Mouse (Mus musculus): ENCODE results near the gene Ahnak.
"Not testable (repeated sequence)": the region's sequence is repeated elsewhere in the genome, so short reads cannot be mapped to it uniquely, and the experiment has no call there.

The Ahnak gene

DNA sequence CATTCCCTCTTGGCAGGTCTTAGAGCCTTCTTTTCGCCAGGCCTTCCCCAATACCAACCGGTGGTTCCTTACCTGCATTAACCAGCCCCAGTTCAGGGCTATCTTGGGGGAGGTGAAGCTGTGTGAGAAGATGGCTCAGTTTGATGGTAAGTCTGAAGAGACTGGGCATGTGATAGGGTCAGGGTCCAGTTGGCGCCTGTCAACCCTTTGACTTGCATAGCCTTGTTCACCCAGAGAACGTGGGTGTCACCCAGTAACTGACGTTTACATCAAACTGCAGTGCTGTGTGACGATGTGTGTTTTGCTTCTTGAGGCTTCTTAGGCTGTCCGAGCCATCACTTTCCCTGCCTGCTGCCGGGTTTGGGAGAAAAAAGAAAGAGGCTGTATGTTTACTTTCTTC, 16.6 kb upstream of the Ahnak start:
- DNase-seq (ENCODE audit: low read depth), result not testable (repeated sequence)

DNA sequence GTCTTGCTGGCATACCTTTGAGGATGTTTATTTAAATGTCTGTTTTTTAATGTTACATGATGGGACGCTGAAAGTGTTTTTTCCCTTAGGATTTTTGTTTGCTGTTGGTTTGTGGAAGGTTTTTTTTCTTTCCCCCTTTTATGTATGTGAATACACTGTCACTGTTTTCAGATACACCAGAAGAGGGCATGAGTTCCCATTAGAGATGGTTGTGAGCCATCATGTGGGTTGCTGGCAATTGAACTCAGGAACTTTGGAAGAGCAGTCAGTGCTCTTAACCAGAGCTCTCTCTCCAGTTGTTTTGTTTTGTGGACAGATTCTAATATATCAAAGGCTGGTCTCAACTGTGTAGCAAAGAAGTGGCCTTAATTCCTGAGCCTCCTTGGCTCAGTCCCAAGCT, 14.4 kb upstream of the Ahnak start:
- no peak for DNase-seq (ENCODE audit: low read depth)

DNA sequence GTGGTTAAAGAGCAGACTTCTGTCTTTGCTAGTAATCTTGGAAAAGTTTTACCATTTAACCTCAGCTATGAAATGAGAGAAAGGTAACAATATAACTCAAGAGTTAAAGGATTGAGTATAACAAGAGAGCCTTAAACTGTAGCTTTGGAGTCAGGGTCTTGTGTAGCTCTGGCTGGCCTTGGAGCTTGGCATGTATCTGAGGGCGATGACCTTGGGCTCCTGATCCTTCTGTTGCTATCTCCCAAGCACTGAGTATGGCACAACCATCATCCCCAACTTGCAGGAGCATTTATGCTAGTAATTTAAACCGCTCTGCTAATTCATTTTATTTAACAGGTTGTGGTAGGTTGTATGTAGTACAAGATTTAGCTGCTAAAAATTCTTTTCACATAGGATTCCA, 13.6 kb upstream of the Ahnak start:
- DNase-seq (ENCODE audit: low read depth), result no peak

DNA sequence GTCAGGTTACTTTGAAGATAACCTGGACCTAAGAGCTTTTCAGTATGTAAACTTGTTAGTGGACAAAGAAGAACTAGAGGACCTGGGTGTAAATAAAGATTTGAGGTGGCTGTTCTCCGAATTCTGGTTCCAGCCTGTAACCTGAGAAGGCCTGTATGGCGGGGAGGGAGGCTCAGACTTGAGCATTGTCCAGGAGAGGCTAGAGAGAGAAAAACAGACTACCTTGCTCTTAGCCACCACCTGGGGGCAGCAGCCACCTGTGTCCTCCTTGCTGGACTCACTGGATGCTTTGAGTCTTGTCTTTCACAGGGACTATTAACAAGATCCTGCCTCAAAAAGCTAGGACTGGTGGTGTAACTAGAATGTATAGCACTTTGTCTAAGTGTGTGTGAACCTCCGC, 12.5 kb upstream of the Ahnak start:
- peak; percentile 88 for DNase-seq (ENCODE audit: low read depth)

DNA sequence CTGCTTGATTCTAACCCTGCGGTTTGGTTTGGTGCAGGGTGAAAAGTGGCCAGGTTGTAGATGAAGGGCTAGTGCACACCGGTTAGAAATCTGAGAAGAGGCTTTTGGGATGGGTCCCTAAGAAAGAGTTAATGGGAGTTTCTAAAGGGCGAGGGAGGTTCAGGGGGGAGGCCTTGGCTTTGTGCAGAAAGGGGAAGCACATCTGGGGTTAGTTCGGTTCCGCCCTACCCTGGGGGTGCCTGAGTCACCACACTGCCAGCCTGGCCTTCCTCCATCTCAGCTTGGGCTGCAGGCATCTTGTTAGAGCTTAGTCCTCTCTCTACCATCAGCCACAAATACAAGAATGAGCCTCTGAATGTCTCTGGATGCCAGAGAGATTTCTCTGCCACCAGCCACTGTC, 8.3 kb upstream of the Ahnak start:
- peak; percentile 67 for DNase-seq (ENCODE audit: low read depth)

DNA sequence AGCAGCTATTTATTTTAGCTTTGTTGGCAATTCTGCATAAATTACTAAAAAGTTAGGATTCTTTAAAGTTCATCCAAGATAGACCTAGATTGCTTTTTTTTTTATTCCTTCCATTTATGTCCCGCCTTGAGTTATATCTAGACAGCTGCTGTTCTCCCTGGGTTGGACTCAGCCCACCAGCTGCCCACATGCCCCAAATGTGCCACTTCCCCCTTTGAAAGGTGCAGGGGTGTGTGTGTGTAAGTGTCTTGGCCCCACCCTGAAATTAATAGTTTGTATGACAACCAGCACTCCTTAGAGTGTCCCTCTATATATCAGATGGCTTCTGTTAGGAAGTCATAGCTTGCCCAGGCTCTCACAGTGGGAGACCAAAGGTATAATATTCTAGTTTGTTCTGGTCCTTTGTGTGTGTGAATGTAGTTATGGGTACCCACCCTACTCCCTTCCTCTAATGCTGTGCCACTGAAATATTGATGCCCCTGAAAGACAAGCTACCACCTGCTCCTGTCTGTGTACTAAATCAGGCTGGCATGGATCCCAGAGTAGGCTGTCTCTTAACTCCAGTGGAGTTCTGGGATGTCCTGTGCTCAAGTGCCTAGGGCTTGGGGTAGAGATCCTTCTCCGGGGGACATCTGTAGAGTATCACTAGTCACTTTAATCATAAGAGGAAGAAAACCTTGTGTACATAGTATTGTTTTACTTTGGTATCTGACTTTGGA, 7.5 kb upstream of the Ahnak start:
- DNase-seq (ENCODE audit: low read depth), result peak; percentile 21

DNA sequence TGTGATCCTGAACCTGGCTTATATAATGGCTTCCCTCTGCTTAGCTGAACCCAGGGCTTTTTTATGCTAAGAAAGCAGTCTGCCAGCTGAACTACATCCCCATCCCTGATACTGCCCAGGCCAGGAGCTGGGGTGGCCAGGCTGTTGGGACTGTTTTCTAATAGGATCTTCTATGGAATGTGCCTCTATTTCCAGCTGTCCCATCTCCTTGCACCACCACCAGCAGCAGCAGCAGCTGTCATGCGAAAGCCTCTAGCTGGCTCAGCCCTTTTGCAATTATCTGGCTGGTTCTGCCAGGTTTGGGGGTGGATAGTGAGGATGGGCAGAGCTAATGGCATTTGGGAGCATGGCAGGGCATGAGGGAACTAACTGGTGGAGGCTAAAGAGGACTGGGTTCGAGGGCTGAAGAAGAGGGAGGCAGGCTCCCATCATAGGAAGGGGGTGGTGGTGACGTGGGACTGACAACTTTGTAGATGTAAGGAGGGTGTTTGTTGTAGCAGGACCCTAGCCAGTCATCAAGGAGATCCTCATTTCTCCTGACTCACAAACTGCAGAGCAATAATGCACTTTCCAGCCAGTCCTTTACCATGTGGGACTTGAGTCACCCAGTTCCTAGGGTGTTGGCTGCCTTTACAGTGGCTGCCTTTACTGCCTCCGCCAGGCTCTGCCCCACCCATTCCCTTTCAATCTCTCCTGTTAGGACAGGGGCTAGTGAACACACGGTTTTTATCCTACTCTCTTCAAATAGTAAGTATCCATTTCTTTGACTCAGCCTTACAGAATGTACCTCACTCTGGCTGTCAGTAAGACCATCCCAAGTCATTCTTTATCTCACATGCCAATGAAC, 6.6 kb upstream of the Ahnak start:
- no peak for DNase-seq (ENCODE audit: low read depth)

DNA sequence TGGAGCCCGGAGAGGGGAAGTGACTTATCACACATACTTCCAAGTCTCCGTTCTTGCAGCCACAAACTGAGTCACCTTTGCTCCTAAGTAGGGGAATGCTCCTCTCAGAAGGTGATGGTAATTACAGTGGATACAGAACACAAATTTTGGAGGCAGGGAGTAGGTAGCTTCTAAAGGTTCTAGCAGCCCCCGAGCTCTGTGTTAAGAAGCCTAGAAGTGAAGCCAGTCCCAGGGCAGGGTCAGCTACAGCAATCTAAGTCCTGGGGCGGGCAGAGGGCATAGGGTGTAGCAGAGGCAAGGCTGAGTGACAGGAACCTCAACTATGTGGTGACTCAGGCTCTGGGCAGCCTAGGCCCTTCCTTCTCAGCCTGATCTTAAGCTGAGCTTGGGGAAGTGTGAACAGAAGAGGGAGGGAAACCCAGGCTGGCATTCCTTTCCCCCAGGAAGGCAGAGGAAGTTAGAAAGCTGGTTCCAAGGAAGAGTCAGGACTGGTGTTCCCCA, 5.9 kb upstream of the Ahnak start:
- peak; percentile 68 for DNase-seq (ENCODE audit: low read depth)

DNA sequence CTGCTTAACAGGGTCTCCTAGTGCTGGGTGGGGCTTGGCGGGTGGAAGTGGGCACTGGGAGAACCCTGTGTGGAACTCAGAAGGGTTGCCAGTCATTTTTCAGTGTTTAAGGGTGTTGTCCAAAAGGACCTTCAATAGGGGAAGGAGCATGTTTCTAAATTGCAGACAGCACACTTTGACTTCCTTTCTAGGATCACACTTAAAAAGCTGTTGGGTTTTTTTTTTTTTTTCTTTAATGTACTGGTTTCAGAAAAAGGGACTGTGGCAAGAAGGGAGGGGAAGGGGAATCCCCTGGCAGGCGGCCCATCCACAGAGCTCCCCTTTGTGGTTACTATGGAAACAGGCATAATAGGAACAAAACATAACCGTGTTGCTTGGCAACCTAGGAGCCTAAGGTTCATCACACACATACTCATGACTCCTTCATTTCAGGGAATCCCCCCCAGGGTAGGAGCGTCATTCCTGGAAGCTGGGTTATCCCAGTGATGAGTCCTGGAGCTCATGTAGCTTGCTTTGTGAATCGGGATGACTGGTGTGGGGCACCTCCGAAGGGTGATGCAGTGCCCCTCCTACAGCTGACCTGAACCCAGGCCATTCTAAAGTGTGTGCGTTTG, 4.7 kb upstream of the Ahnak start:
- DNase-seq (ENCODE audit: low read depth), result peak; percentile 99

DNA sequence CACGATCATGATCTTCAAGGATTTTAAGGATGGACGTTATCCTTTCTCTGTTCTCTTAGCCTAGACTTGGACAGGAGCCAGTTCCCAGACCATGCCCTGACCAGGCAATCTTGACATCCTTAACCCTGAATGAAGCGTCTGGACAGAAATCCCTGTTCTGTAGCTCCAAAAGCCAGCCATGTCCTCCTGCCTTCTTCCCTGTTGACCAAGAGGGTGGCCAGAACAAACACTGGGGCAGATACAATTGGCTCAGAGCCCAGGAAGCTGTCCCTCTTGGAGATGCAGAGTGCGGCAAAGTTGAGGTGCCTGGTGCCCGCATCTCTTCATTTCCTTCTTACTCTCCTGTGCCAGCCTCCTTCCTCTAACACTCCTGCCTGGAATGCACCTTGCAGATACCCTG, 3.2 kb upstream of the Ahnak start:
- DNase-seq (ENCODE audit: low read depth), result no peak

DNA sequence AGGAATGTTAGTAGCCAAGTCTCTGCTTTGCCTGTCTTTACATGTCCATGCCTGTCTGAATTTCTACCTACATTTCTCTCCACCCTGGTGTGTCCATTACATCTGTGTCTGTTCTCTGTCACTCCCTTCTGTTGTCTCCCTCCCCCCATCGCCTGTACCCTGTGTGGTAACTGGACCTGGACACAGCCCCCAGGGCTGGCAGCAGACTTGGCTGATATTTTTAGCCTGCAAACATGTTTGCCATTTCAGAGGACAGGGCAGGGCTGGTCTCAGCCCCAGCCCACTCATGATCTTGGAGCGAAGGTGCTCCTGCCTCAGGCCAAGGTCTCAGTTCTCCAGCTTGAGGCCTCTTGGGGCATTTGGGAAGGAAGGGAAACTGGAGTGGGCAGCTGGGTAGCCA, 1.3 kb upstream of the Ahnak start:
- DNase-seq (ENCODE audit: low read depth), result no peak

DNA sequence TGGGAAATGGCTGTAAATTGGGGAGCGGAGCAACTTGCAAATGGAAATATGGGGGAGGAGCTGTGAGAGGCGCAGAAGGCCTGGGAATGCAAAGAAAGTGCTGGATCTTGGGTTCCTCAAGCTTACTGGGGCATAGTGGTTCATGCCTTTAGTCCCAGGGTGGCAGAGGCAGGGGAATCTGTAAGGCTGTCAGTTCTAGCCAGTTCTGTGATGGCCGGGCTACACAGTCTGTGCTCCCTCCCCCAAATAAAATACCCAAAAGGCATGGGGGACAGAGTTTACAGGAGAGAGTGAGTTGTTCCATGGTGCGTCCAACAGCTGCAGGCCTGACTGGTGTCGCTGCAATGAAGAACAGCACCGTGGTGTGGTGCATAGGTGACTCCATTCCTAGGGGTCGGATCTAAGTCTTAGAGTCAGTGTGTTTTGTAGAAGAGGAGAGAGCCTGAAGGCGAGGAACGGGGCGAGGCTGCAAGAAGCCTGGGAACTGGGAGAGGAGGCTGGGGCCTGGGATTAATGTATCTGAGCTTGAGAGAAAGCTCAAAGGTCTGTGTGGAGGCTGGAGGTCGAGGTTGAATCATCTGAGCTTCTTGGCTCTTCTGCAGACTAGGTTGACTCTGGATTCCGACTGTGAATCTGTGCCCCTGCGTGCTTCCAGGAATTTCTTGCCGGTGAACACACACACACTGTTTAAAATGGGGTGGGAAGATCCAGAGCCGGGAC, 578 bp upstream of the Ahnak start:
- DNase-seq (ENCODE audit: low read depth), result peak; percentile 43

DNA sequence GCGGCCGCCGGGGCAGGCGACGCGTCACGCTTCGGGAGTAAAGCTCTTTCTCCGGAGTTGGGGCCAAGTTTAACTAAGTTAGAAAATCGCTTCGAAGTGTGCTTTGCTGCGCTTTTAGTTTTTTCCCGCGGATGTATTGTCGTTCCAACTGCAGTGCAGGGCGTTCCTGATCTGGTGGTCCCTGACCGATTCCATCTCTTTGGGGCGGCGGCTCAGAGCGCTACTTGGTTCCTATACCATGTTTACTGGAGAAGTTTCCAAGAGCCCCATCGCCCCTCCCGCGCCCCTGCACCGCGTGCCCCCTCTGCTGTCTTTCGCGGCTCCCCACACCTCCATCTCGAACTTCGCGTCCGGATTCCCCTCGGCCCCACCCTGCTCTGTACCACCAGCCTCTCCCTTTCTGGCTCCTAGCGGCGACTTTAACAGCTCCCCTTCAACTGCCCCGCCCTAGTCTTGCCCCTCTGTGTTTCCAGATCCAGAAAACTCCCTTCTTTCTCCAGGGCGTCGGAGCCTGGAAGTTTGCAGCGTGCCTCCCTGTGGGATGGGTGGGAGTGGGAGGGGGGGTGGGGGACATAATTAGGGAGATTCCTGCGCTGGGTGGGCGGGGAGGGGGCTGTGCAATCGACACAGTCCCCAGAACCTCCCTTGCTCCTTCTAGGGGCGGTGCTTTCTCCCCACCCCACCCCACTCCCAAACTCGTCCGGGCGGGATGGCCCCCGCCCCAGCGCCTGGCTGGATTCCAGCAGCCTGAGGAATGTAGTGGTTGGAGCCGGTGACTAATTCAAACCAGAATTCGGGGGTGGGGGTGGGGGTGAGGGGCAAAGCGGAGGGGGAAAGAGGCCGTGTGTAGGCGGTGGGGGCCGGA, 715 bp downstream of the Ahnak start:
- peak; percentile 86 for DNase-seq (ENCODE audit: low read depth)

DNA sequence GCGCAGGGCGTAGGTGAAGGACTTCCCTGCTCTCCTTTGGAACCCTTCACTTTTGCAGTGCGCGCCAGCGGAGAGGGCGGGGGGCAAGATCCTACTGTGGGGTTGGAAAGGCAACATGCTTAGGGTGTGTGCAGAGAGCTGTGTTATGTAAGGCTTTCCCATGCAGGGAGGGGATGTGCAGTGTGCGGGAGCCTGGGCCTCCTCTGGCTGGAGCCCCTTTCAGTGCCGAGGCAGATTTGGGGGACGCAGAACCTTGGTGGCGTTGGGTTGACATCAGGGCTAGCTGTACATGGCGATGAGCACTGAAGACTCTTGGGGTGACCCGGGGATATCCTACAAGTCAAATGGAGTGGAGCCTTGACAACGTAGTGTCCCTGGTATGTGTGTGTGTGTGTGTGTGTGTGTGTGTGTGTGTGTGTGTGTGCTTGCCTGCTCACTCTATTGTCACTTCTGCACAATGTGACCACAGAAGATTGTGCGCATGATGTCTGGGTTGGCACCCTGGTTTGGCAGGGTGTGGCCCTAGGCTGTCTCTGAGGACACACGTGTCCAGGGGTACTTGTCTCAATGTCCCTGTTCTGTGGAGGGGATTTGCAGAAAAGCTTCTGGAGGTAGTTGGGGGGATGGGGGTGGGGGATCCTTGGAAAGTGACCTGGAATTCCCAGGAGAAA, 1.5 kb downstream of the Ahnak start:
- peak; percentile 75 for DNase-seq (ENCODE audit: low read depth)

DNA sequence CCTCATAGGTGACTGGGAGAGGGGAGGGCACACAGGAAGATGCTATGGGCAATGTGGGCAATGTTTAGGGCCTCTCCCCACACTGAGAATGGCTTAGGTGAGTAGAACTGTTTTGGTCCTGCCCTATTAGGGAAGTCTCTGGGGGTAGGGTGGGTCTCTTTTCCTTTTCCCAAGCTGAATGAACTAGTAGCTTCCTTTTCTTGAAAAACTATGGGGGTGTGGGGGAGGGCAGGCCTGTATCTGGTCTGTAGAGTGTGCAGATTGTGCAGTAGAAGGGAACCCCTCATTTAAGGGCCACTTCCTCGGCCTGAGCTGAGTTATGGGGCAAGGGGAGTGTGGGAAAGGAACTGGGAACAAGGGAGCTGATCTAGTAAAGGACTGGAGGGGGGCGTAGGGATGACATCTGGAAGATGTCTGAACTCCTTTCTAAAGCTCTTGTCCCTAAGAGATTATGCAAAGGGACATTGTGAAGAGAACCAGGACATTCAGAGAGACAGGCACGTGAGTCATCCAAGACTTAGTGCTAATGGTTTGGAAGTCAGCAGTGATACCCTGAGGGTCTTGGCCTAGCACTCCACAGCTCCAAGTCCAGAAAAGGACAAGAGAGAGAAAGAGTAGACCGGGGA, 2.3 kb downstream of the Ahnak start:
- DNase-seq (ENCODE audit: low read depth), result peak; percentile 60

DNA sequence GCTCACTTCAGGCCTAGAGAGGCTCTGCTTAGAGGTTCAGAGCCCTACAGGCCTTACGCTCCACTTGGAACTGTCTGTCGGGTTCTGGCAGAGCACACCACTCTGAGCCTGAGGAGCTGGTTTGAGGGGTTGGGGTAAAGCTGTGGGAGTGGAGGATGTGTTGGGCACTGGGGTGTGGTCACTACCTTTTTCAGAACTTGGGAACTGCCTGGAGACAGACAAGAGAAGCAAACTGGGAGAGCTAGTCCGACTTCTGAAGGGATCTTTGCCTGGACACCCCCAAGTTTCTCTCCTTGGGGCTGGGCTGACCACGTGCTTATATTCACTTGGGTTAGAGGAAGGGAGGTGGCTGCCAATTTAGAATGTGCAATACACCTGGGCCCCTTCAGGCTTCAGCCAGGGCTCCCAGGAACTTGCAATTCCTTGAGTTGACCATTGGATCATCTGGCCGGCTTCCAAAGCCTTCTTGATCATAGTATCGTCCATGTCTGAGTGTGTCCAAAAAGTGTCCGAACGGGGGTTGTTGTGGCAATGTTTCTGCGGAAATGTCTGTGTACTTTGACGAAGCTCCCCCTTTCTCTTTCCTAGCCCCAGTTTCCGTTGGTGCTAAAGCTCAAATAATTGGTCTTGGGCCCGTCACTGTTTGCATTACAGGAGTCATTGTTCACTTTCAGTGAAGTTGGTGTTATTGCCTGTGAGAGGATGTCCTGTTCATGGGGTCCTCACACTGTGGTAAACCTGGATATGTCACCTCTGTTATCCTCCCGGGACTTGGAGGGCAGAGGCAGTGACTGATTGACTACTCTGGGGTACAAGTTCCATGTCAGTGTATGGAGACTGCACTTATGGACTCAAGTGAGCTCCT, 3.0 kb downstream of the Ahnak start:
- DNase-seq (ENCODE audit: low read depth), result peak; percentile 61

DNA sequence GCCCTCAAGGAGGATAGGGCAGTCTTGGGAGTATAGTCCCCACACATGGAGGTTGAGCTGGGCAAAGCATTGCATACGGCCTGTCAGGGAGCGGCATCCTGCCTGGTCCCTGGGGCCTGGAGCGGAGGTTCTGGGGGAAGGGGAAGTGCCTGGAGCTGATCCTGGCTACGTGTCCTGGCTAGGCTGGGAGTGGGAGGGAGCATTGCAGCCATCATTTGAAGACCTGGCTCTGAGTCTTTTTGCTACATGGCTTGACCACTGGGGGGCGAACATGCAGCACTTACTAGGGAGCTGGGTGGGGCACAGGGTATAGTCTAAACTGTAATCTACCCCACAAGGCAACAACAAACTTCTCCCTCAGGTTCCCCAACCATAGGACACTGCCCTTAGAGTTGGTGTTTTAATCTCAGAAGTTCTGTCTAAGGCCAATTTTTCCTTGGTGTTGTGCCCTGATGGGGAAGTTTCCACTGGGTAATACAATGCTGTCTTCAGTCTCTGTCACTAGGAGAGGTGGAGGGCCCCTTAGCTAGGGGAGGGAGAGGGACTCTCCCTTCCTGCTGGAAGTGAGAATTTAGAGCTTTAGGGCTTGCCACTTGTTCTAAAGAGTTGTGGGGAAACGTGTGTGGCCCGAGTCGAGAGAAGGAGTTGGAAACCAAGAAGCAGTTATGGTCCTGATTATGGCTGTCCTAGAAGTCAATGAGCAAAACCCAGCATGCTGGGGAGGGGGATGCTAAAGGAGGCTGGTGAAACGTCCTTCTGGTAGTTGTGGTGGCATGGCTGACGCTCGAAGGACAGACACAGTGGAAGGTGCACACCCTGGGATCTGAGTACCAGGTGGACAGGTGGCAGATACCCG, 3.9 kb downstream of the Ahnak start:
- DNase-seq (ENCODE audit: low read depth), result peak; percentile 90

DNA sequence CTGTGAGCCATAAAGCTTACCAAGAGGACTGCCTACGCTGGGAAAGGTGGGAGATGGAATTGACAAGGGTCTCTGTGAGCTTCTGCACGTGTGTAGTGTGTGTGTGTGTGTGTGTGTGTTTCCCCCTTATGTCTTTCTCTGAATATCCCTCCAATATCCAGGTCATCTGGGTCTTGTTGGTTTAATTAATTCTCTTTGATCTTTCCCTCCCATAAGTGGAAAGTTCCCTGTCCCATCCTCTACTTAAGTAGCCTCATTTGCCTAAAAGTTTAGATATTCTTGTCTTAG, 4.5 kb downstream of the Ahnak start:
- no peak for DNase-seq (ENCODE audit: low read depth)

Data from induced T-regulatory cell, adult 2 months (primary cell).